Mouse (Mus musculus): ENCODE data around the gene Bri3bp.

DNA sequence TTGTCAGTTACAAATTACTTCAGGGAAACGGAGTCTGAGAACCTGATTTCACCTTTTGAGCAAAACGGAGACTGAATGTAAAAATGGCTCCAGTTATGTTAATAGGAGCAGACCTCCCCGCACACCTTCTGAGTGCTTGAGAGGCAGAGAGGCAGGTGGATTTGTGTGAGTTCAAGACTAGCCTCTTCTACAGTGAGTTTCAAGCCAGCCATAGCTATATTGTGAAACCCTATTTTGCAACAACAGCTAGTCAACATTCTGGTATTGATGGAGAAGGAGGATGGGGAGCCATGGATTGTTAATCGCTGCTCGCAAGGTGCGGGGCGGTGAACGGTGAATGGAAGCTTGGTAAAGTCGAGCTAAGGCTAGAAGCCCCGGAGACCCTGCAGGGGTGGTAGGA, 38.9 kb upstream of the Bri3bp start:
- TF ChIP-seq POLR2A (IDR thresholded peaks at IDR 0.05; ENCODE audit: extremely low read depth, insufficient read depth, low read length) = no peak
- no peak for TF ChIP-seq CTCF (IDR thresholded peaks at IDR 0.05; ENCODE audit: extremely low read depth, insufficient read depth, low read length)

Data from cortical plate, adult 2 months (tissue).